Mouse (Mus musculus) CH12.LX (cell line): ENCODE measurements around the gene Esam. TPM values are rescaled to one million over a fixed set of nuclear protein-coding genes. Genes with fewer than 3 reads are reported as not detected.

Source experiments
- DNase-seq: peaks from one replicate; pipeline ENCODE4 v3.0.0-alpha.2; 2013; ENCODE audit errors: extremely low read depth
- H3K27ac ChIP-seq: 2 replicates; pipeline ENCODE4 v1.5.1; 2012; ENCODE audit warnings: low read depth, mild to moderate bottlenecking, control low read depth, moderate library complexity; ENCODE audit not compliant: insufficient read depth
- H3K27me3 ChIP-seq: replicated peaks from 2 replicates; pipeline ENCODE3; 2012; ENCODE audit warnings: inconsistent platforms
- H3K36me3 ChIP-seq, 2 experiments: replicated peaks in 1 of 2; 2 replicates each; pipeline versions ENCODE3 to v1.6.1; 2012; ENCODE audit warnings: inconsistent platforms in 1 of 2, low read length in 1 of 2, mild to moderate bottlenecking in 1 of 2, mixed read lengths in 1 of 2, moderate library complexity in 1 of 2; ENCODE audit not compliant: control insufficient read depth in 1 of 2, insufficient read depth in 1 of 2
- H3K4me1 ChIP-seq, 2 experiments: 2 replicates each; pipeline ENCODE4 v1.6.1; 2012; ENCODE audit warnings: inconsistent platforms in 1 of 2, moderate library complexity in 1 of 2; ENCODE audit not compliant: insufficient read depth in 2 of 2, control insufficient read depth in 1 of 2
- H3K4me2 ChIP-seq: 2 replicates; pipeline ENCODE4 v1.6.1; 2012; ENCODE audit warnings: low read depth, mild to moderate bottlenecking, control low read depth; ENCODE audit not compliant: poor library complexity, insufficient read depth, severe bottlenecking
- H3K4me3 ChIP-seq, 3 experiments: fragments of 150-350 bp in 1 of 3; sonication (generic) in 1 of 3; replicated peaks in 1 of 3; 2 replicates each; pipeline versions ENCODE3 to v1.5.1; 2011 to 2012; ENCODE audit warnings: low read depth in 2 of 3, low read length in 2 of 3, mild to moderate bottlenecking in 2 of 3, moderate library complexity in 2 of 3, control low read depth in 1 of 3, improper control_type of control experiment in 1 of 3, inconsistent platforms in 1 of 3, mixed read lengths in 1 of 3; ENCODE audit not compliant: poor library complexity in 1 of 3
- H3K79me2 ChIP-seq: replicated peaks from 2 replicates; pipeline ENCODE4 v1.6.1; 2012; ENCODE audit warnings: mild to moderate bottlenecking, moderate library complexity; ENCODE audit not compliant: control insufficient read depth, poor library complexity, insufficient read depth, severe bottlenecking; ENCODE audit errors: extremely low read depth
- H3K9ac ChIP-seq: 2 replicates; pipeline ENCODE4 v1.6.1; 2012; ENCODE audit warnings: low read depth, mild to moderate bottlenecking, control low read depth, moderate library complexity; ENCODE audit not compliant: insufficient read depth
- H3K9me3 ChIP-seq: replicated peaks from 2 replicates; pipeline ENCODE3; 2012; ENCODE audit warnings: low read length, inconsistent platforms, mixed read lengths
- BHLHE40 ChIP-seq: IDR thresholded peaks from 2 replicates; pipeline ENCODE4 v1.6.1; 2011; ENCODE audit warnings: mild to moderate bottlenecking, low read depth, low read length, improper control_type of control experiment
- CTCF ChIP-seq, 2 experiments: IDR thresholded peaks in 1 of 2; conservative IDR thresholded peaks in 1 of 2; 2 replicates each; pipeline ENCODE4 v1.5.1; 2011 to 2012; ENCODE audit warnings: low read depth in 2 of 2, low read length in 2 of 2, improper control_type of control experiment in 1 of 2, inconsistent platforms in 1 of 2, mild to moderate bottlenecking in 1 of 2, moderate library complexity in 1 of 2
- ELF1 ChIP-seq: IDR thresholded peaks from 2 replicates; pipeline ENCODE4 v1.6.1; 2014; ENCODE audit warnings: low read depth, mild to moderate bottlenecking, inconsistent platforms, low read length, improper control_type of control experiment
- EP300 ChIP-seq: IDR thresholded peaks from 2 replicates; pipeline ENCODE4 v1.6.1; 2011; ENCODE audit warnings: low read length, improper control_type of control experiment
- HCFC1 ChIP-seq: IDR thresholded peaks from 2 replicates; pipeline ENCODE4 v1.6.1; 2012; ENCODE audit warnings: low read depth, mild to moderate bottlenecking, inconsistent platforms, low read length, improper control_type of control experiment
- IRF4 ChIP-seq: IDR thresholded peaks from 2 replicates; pipeline ENCODE4 v1.6.1; 2014; ENCODE audit warnings: low read depth, mild to moderate bottlenecking, inconsistent platforms, low read length, improper control_type of control experiment
- JUN ChIP-seq: IDR thresholded peaks from 2 replicates; pipeline ENCODE4 v1.6.1; 2011; ENCODE audit warnings: low read depth, mild to moderate bottlenecking, low read length, improper control_type of control experiment, moderate library complexity; ENCODE audit not compliant: insufficient read depth
- KAT2A ChIP-seq: IDR thresholded peaks from 2 replicates; pipeline ENCODE4 v1.6.1; 2012; ENCODE audit warnings: low read length, improper control_type of control experiment, inconsistent platforms; ENCODE audit not compliant: insufficient replicate concordance
- MAX ChIP-seq: IDR thresholded peaks from 2 replicates; pipeline ENCODE4 v1.6.1; 2011; ENCODE audit warnings: low read length, improper control_type of control experiment
- MAZ ChIP-seq: IDR thresholded peaks from 2 replicates; pipeline ENCODE4 v1.6.1; 2012; ENCODE audit warnings: low read depth, mild to moderate bottlenecking, inconsistent platforms, low read length, improper control_type of control experiment, moderate library complexity
- MEF2A ChIP-seq: IDR thresholded peaks from 2 replicates; pipeline ENCODE4 v1.6.1; 2014; ENCODE audit warnings: low read depth, mild to moderate bottlenecking, inconsistent platforms, low read length, improper control_type of control experiment, borderline replicate concordance
- MXI1 ChIP-seq: IDR thresholded peaks from 2 replicates; pipeline ENCODE4 v1.6.1; 2011; ENCODE audit warnings: mild to moderate bottlenecking, low read depth, low read length, improper control_type of control experiment
- MYC ChIP-seq: IDR thresholded peaks from 2 replicates; pipeline ENCODE4 v1.6.1; 2011; ENCODE audit warnings: low read depth, mild to moderate bottlenecking, improper control_type of control experiment, low read length
- NELFE ChIP-seq: IDR thresholded peaks from 2 replicates; pipeline ENCODE4 v1.6.1; 2011; ENCODE audit warnings: low read depth, low read length, improper control_type of control experiment
- NRF1 ChIP-seq: IDR thresholded peaks from 2 replicates; pipeline ENCODE4 v1.6.1; 2014; ENCODE audit warnings: low read depth, mild to moderate bottlenecking, inconsistent platforms, low read length, improper control_type of control experiment, moderate library complexity
- PAX5 ChIP-seq: IDR thresholded peaks from 2 replicates; pipeline ENCODE4 v1.6.1; 2012; ENCODE audit warnings: low read length, inconsistent platforms, mixed read lengths
- POLR2A ChIP-seq: IDR thresholded peaks from 2 replicates; pipeline ENCODE4 v1.6.1; 2011; ENCODE audit warnings: low read depth, mild to moderate bottlenecking, improper control_type of control experiment, low read length
- POLR2AphosphoS2 ChIP-seq: IDR thresholded peaks from 2 replicates; pipeline ENCODE4 v1.6.1; 2011; ENCODE audit warnings: low read depth, low read length, improper control_type of control experiment
- SIN3A ChIP-seq: IDR thresholded peaks from 2 replicates; pipeline ENCODE4 v1.6.1; 2012; ENCODE audit warnings: low read length, improper control_type of control experiment, inconsistent platforms
- TBP ChIP-seq: conservative IDR thresholded peaks from 2 replicates; pipeline ENCODE4 v1.6.1; 2011; ENCODE audit warnings: low read depth, low read length, improper control_type of control experiment
- TCF12 ChIP-seq: IDR thresholded peaks from 2 replicates; pipeline ENCODE4 v1.6.1; 2014; ENCODE audit warnings: low read depth, mild to moderate bottlenecking, inconsistent platforms, low read length, improper control_type of control experiment
- UBTF ChIP-seq: IDR thresholded peaks from 2 replicates; pipeline ENCODE4 v1.6.1; 2012; ENCODE audit warnings: low read depth, mild to moderate bottlenecking, inconsistent platforms, low read length, improper control_type of control experiment, moderate library complexity
- USF1 ChIP-seq: IDR thresholded peaks from 2 replicates; pipeline ENCODE4 v1.6.1; 2014; ENCODE audit warnings: low read depth, mild to moderate bottlenecking, inconsistent platforms, low read length, improper control_type of control experiment
- ZC3H11A ChIP-seq: IDR thresholded peaks from 2 replicates; pipeline ENCODE4 v1.6.1; 2012; ENCODE audit warnings: low read depth, mild to moderate bottlenecking, inconsistent platforms, low read length, improper control_type of control experiment
- ZKSCAN1 ChIP-seq: IDR thresholded peaks from 2 replicates; pipeline ENCODE4 v1.6.1; 2012; ENCODE audit warnings: low read depth, inconsistent platforms, low read length, improper control_type of control experiment, borderline replicate concordance
- ZMIZ1 ChIP-seq: IDR thresholded peaks from 2 replicates; pipeline ENCODE4 v1.6.1; 2012; ENCODE audit warnings: low read depth, mild to moderate bottlenecking, inconsistent platforms, low read length, improper control_type of control experiment
- ZNF384 ChIP-seq: IDR thresholded peaks from 2 replicates; pipeline ENCODE4 v1.6.1; 2012; ENCODE audit warnings: low read depth, low read length, improper control_type of control experiment, inconsistent platforms
- dilution Hi-C: fragments of 300-500 bp; cut with MboI; formaldehyde crosslinking; loops from 2 replicates; pipeline ENCODE4 v1.14.3; 2020; ENCODE audit warnings: low sequenced_read_pairs; ENCODE audit not compliant: extremely low pct_unique_long_range_greater_than_20kb, extremely low pct_ligation_motif_present
- in situ Hi-C: fragments of 300-500 bp; cut with MboI; formaldehyde crosslinking; loops from 3 replicates; pipeline ENCODE4 v1.14.3; 2019; ENCODE audit warnings: low sequenced_read_pairs, low pct_ligation_motif_present, low pct_unique_long_range_greater_than_20kb, mixed read lengths
- polyA plus RNA-seq: library from polyadenylated mRNA; unstranded; fragments of >175 nt; gene quantifications from 2 replicates; pipeline ENCODE4 v1.2.1, GENCODE M21; 2012; ENCODE audit warnings: low read depth; ENCODE audit not compliant: insufficient read length
- total RNA-seq, 2 experiments: library from RNA; depleted of rRNA; stranded (reverse); fragments of 300-350 nt in 1 of 2; fragments of >200 nt in 1 of 2; gene quantifications; 2 replicates each; pipeline ENCODE4 v1.2.3; 2012 to 2014

Gene Esam
- total and polyA plus RNA-seq, 3 experiments: 0.21 to 0.42 (median 0.37) TPM

GRCm38 (mm10) chr9:37488041-37488440 lies 39.8 kb upstream of the Esam start:
- dilution Hi-C loops: no loop called here
- H3K9ac ChIP-seq: peak overlapping the region; percentile 90; the same call in 1 of the 2 replicates
- peaks cover 10% of the 10 kb centered on the region; the same call in 1 of the 2 replicates for H3K79me2 ChIP-seq
- no peaks in the 10 kb centered on the region for H3K9me3 ChIP-seq
- peaks cover 0 to 4% of the 10 kb centered on the region in 2 experiments for H3K36me3 ChIP-seq
- no peak overlapping the region for H3K27ac ChIP-seq
- peak overlapping the region; percentile 67 to 92 (median 84) for H3K4me3 ChIP-seq
- in situ Hi-C loops: no loop called here
- peaks cover 2 to 14% of the 10 kb centered on the region in 2 experiments; a peak in 2 of 4 replicates for H3K4me1 ChIP-seq
- TF ChIP-seq POLR2A: no peak
- H3K4me2 ChIP-seq: peak overlapping the region; percentile 47
- no peak for DNase-seq
- H3K27me3 ChIP-seq: no peaks in the 10 kb centered on the region

- TF ChIP-seq NELFE (peak; percentile 74; the same call in 1 of the 2 replicates), TBP (0 out of 2 replicates have a peak, but pooled peaks have one; percentile 15), POLR2AphosphoS2 (no peak), BHLHE40 (peak; percentile 88), ZKSCAN1 (no peak), IRF4 (0 out of 2 replicates have a peak, but pooled peaks have one; percentile 3), PAX5 (no peak), MXI1 (peak; percentile 95; the same call in 1 of the 2 replicates), MAX (peak; percentile 87), ZC3H11A (no peak), KAT2A (peak; percentile 63; the same call in 1 of the 2 replicates), HCFC1 (peak; percentile 80), UBTF (0 out of 2 replicates have a peak, but pooled peaks have one; percentile 28), MAZ (no peak; the same call in 1 of the 2 replicates), JUN (no peak), ZMIZ1 (peak; percentile 75), CTCF (conservative IDR thresholded peaks at IDR 0.05 in 1 of 2, IDR thresholded peaks at IDR 0.05 in 1 of 2; ENCODE audit: low read depth in 2 of 2, low read length in 2 of 2) (no peak), SIN3A (peak; percentile 72), USF1 (peak; percentile 39), MEF2A (no peak), EP300 (no peak), ZNF384 (no peak), ELF1 (peak; percentile 61; the same call in 1 of the 2 replicates), NRF1 (peak; percentile 52; the same call in 1 of the 2 replicates), MYC (peak; percentile 80; the same call in 1 of the 2 replicates), TCF12 (peak; percentile 89), POLR2A (peak; percentile 90)
- H3K9ac ChIP-seq: peak within 1 kb of the TSS; percentile 90
- H3K4me3 ChIP-seq: peak within 1 kb of the TSS; percentile 67 to 92 (median 84)
- no peaks in the 10 kb centered on the region for H3K27me3 ChIP-seq
- peaks cover 10% of the 10 kb centered on the region; the same call in 1 of the 2 replicates for H3K79me2 ChIP-seq
- H3K27ac ChIP-seq: peak within 1 kb of the TSS; percentile 90
- in situ Hi-C loops (no loop called here), dilution Hi-C loops (no loop called here)
- peaks cover 0 to 8% of the 10 kb centered on the region in 2 experiments for H3K36me3 ChIP-seq
- H3K4me1 ChIP-seq: peaks cover 2 to 14% of the 10 kb centered on the region in 2 experiments; a peak in 2 of 4 replicates
- peak; percentile 69 for DNase-seq
- peak within 1 kb of the TSS; percentile 89 for H3K4me2 ChIP-seq
- H3K9me3 ChIP-seq: no peaks in the 10 kb centered on the region
These were observed 39.1 kb upstream of the Esam start, which contains the start of gene Msantd2 for GRCm38 (mm10) chr9:37488611-37489396. Msantd2 (plus strand) TSS chr9:37489319.
